Mouse (Mus musculus): ENCODE measurements at regions not wholly inside any gene's neighbourhood (a gene's known extent, or its start where the extent isn't known, plus 50 kb on each side); places are given as distances from the start of the nearest gene placed in this dataset.
A peak's percentile ranks its signal among the peaks of the same experiment; 100 is the strongest.
"Not testable (repeated sequence)": the region's sequence is repeated elsewhere in the genome, so short reads cannot be mapped to it uniquely, and the experiment has no call there.

DNA sequence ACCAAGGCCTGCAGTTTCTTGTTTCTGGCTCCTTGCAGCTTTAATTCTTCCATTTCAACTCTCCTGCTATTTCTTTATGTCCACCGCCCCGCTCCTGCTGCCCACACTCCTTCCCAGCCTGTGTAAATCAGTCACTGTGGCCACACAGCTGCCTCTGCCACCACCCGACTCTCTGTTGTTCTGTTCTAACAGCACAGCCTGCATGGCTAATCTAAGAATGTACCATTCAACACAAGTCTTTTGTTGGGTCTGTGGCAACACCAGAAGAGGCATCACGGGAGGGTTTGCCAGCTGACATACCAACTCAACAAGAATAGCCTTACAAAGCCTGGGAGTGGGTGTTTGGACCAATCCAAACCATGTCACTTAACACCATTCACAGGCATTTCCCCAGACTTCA is 264.9 kb upstream of the Pum3 start:
- peak in 1 of 2 experiments; percentile 9 for DNase-seq (ENCODE audit: low spot score in 2 of 2)

DNA sequence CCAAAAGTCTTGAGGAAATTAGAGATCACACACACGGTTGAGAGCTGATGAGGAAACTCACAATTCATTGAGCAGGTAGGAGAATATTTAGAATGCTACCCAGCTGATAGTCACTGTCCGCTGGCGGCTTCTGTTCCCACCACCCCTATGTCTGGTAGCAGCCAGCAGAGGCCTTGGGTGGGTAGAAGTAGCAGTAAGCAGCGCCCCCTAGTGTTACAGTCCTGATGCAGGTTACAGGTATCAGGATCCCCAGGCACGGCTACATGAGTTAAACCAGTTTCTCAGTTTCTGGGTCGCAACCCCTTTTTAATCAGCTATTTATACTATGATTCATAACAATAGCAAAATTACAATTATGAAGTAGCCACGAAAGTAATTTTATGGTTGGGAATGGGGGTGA is 264.1 kb upstream of the Pum3 start:
- no peak for DNase-seq (ENCODE audit: low spot score in 2 of 2)

DNA sequence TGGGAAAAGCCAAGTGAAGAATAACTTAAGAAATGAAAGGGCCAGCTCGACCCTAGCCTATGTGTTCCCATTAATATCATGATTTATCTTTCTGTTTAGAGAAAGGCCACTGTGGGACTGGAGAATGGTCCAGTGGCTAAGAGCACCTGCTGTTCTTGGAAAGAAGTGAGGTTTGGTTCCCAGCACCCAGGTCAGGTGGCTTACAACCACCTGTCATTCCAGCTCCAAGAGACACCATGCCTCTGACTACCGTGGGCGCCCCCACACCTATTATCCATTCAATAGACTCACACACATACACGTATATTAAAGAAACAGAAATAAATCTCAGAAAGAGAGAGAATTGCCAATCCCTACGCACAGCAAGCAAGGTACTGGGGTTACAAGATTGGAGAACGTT is 263.3 kb upstream of the Pum3 start:
- DNase-seq (ENCODE audit: low spot score in 2 of 2) = no peak

DNA sequence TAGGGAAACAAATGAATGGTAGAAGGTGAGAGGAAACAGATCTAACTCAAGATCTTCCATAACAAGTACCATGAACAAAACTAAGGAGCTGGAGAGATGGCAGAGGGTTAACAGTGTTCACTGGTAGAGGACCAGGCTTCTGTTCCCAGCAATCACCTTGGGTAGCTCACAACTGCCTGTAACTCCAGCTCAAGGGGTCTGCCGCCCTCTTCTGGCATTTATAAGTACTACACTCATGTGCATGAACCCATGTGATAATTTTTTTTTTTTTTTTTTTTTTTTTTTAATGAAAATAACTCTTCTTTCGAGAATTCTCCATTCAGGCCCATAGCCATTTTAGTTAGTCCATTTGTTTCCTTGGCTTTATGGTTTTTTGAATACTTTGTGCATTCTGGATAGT is 253.8 kb upstream of the Pum3 start:
- DNase-seq (ENCODE audit: low spot score in 2 of 2) = no peak

DNA sequence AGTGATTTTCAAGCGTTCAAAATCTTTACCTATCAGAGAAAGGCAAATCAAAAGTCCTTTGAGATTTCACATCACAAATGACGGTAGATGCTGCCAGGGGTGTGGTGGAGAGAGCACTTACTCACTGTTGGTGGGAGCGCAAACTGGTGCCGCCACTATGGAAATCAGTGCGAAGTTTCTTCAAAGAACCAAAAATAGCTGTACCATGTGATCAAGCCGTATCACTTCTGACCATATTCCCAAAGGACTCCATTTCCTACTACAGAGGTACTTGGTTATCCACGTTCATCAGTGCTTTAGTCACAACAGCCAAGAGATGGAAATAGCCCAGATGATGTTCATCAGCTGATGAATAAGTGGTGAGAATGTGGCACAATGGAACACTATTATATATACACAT is 249.8 kb upstream of the Pum3 start:
- DNase-seq (ENCODE audit: low spot score in 2 of 2) = no peak

DNA sequence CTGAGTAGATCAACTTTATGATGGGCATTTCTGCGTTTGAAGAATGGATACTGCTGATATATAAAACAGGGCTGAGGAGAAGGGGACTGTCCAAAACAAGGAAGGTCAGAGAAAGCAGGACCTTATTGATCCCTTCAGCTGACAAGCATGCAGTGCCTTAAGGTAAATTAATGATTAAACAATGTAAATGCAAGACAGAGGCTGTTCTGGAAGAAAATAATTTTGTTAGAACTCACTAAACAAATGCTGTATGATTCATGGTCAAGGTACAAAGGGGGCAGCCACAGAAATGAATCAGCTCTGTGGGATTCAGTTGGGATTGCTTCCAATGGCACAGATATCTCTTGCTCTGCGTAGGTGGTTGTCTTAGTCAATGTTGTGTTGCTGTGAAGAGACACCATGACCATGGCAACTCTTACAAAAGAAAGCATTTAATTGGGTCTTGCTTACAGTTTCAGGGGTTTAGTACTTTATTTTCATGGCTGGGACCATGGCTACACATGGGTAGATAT is 243.1 kb upstream of the Pum3 start:
- no peak for DNase-seq (ENCODE audit: low spot score in 2 of 2)

DNA sequence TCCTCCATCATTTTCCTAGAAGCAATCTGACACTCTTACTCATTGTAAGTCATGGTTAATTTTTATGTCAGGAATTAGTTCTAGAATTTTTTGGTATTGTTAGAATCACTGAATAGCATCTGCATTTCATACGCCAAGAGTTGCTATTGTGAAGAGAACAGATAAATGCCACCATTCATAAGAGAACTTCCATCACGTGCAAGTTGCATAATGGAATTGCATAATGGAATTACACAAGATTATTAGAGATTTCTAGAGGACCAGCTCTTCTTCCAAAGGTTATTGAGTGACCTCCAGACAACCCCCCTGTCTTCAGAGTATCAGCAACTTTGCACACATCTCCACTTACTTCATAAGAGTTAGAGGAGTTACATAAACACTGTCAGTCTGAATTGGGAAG is 233.7 kb upstream of the Pum3 start:
- DNase-seq (ENCODE audit: low spot score in 2 of 2) = no peak

DNA sequence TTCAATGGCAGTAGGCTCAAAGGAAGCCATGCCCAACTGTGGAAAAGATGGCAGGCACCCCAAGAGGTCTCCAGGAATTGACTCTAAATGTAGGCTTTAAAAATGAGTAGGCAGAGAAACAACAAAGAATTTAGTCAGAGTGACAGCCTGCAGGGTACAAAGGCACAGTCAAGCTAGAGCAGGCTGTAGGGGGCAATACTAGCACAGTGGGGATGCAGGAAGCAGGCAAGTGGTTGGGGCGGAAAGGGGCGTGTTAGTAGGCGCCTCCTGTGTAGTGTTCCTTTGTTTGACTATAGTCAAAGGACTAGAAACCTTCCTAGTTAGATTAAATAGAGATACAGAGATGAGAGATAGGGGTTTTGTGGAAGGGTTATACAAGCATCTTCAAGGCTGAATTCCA is 211.4 kb upstream of the Pum3 start:
- no peak for DNase-seq (ENCODE audit: low spot score in 2 of 2)

DNA sequence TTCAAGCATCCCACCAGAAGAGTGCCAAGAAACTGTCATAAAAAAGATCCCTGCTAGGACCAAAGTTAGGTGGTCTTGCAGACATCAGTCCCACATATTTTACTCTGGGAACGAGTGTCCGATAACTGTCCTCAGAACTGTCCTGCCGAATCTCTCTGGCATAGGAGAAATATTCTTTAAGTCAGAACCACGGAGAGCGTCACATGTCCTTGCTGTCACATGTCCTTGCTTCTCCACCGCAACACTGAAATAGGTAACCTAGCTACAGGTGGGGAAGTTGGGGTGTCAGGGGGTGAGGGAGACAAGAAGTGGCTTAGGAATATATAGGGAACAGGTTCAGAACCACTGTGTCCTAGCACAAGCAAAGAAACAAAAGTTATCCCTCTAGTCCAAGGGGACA is 203.5 kb upstream of the Pum3 start:
- no peak for DNase-seq (ENCODE audit: low spot score in 2 of 2)

DNA sequence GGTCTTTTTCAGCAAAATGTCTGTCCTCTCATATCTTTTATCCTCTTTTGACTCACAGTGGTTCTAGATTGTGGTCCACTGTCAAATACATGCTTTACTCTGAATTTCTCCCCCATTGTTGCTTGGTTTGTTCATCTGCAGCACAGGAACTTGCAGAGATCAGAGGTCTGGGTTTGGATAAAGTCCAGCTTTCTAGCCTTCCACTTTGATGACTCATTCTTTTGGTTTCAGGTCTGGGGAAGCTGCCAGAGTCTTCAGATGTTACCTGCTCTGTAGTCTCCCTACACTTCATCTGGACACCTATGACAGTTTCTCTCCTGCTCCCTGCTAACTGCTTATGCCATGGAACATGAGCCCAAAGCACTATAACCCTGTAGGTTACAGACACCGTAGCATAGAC is 198.0 kb upstream of the Pum3 start:
- no peak for DNase-seq (ENCODE audit: low spot score in 2 of 2)

DNA sequence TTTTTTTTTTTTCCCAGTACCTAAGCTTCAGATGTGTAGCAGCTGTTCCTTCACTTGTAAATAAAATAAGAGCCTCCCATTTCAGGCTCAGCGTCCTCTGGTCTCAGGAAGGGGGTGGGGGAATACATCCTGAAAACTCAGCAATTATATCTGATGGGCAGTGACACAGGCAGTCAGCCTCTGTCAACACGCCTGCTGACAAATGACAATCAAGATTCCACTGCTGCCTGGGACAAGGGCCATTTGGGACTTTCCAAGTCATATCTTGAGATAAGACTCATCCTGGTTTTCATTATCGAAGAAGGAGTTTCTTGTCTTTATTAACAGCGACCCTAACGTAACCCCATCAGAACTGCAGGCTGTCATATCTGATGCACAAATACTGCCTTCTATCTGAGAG is 187.9 kb upstream of the Pum3 start:
- DNase-seq (ENCODE audit: low spot score in 2 of 2) = no peak

DNA sequence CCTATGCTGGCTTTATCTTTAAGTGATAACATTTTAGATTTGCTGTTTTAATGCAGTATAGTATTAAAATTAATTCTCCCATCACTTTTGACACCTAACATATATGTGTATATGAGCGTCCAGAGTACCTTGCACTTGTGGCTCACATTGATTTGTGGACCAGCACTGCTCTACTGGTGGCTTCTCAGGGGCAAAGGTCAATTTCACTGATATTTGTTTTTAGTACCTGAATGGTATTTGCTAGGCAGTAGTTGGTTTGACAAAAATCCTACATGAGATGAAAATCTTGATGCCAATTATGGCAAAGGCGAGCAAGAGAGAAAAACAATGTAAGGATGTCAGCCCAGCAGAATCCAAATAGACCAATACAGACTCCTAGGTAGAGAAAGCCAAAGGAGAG is 177.3 kb upstream of the Pum3 start:
- no peak for DNase-seq (ENCODE audit: low spot score in 2 of 2)

DNA sequence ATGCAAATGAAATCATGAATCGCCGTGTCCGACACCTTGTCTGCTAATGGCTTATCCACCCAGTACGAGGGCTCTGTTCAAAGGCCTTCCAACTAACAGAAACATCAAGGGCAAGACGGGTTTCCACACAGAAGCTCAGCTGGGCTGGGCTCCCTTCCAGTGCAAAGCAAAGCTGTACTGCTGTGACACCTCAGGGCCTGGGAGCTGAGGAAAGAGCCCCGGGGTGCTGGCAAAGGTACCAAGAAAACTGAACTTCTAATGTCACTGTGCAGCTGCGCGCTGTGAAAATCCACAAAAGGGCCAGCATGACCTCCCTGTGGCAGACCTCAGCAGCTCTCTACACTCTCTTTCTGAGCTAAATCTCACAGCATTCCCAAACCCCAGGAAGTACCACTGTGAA is 173.7 kb upstream of the Pum3 start:
- DNase-seq (ENCODE audit: low spot score in 2 of 2) = no peak

DNA sequence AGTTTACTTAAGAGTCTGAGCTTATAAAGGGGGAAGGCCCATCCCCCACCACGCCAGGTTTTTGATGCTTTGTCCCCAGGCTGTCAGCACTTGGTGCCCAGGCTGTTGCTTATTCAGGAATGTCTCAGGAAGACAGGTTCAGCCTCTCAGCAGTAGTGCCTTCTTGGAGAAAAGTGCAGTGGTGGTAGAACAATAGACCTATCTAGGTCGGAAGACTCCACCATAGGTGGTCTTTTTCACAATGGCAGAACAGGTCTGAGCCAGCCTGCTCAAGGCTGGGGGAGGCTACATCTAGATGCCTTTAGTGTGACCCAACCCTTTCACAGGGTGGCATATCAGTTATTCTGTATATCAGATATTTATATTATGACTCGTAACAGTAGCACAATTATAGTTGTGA is 171.9 kb upstream of the Pum3 start:
- no peak for DNase-seq (ENCODE audit: low spot score in 2 of 2)

DNA sequence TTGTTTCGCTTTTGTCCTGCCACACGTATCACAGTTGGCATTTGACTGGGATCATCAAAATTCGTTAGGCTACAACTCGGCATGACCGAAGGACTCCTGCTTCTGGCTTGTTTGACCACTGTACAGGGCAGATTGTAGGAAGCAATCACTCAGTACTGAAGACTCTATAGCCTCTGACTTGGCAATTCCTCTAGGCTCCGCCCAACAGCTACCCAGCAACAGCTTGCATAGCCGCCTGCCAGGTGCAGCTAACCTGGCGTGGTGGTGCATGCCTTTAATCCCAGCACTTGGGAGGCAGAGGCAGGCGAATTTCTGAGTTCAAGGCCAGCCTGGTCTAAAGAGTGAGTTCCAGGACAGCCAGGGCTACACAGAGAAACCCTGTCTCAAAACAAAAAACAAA is 170.8 kb upstream of the Pum3 start:
- not testable (repeated sequence) for DNase-seq (ENCODE audit: low spot score in 2 of 2)

DNA sequence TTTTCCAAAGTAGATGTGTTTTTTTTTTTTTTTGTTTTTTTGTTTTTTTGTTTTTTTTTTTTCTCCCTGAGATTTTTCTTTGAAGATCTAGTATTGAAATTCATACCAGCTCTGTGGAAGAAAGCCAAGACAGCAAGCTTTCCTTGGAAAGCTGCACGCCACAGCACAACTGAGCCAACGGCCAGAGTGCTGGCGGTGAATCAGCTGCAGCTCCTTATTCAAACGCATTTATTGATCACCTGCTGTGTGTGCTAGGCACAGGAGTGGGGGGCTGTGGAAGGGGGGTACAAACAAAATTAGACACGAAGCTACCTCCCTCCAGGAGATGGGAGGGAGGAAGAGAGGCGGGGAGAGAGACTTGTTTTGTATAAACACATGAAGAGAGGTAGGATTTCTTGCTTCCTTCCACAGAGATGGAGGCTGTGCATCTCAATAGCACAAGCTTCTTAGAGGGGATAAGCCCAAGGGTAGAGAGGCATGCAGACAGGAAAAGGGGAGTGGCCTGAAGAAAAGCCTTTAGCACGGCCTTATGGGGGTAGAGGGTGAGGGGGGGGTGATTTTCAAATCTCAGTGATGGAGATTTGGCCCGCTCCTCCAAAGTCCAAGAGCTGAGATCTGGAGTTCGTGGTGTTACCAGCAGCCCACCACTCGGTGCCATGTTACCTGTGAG is 170.1 kb upstream of the Pum3 start:
- no peak for DNase-seq (ENCODE audit: low spot score in 2 of 2)

DNA sequence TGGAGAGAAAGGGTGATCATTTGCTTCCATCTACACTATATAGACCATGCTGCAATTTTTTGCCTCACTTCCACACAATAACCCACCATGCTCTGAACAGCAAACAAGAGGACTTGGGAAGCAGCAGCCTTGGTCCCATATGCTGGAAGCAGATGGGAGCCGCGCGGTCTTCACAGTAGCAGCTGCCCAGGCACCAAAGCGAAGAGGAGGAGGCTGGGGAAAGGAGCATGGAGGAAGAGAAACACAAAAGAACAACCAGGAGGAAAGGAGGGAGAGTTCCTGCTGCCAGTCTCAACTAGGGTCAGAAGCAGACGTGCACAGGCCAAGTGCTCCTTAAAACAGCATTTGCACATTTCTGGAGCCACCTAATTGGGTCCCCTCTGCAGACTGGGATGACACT is 168.7 kb upstream of the Pum3 start:
- DNase-seq (ENCODE audit: low spot score in 2 of 2) = no peak

DNA sequence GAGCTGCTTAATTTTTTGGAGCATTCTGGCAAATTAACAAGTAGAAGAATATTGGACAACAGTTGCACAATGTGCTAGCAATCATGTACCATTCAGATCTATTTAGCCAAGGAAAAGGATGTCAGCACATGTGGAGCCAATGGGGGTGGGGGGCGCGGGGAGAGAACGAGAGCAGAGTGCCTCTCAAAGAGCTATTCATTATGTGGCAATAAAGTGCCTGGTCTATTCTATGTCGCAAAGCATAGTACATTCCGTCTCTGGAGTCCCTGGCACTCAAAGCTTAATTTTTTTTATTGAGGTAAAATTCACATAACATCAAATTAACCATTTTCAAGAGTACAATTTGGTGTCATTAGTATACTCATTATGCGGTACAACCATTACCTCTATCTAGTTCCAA is 155.9 kb upstream of the Pum3 start:
- no peak for DNase-seq (ENCODE audit: low spot score in 2 of 2)

DNA sequence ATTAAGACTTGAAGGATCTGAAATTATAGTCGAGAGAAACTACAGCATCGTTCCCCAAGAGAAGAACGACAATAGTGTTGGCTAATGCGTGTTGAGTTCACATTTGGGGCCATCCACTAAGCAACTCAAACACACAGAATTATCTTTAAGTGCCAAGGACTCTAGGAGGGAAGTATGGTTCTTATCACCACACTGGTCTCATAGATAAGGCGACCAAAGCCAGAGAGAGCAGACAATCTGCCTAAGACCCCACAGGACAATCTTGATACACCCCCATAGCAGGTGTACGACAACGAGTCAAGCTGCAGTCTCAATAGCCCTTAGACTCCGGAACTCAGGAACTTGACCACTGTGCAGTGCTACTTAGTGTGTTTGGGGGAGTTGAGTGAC is 152.5 kb upstream of the Pum3 start:
- DNase-seq (ENCODE audit: low spot score in 2 of 2) = no peak

DNA sequence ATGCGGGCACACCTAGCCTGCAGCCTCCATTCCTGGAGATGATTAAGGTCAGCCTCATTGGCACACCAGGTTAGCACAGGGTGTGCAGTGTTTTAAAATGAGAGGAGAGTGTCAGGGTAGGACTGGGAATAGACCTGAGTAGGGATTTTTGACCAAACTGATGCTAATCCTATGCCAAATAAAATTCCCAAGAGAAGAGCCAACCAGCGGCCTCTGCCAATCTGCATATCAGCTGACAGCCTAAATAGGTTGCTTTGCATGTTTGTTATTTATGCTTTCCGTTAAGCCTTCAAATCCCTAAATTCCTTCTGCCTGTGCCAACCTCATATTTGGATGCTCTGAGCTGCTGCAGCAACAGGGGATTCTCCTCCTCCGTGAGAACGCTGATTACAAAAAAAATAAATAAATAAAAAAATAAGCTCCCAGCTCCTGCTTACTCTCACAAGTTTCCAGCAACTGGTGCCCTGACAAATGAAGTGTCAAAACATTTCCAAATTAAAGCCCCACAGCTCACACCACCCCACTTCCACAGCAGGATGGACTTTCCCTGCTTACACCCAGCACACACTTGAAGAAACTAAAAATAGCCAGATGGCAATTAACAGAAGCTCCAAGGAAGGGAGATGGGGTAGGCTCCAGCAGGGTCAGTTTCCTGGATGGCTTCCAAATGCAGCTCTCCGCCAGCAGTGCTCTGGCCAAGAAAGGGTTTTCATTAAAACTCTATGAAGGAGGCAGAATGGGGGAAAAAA is 151.9 kb upstream of the Pum3 start:
- peak in 1 of 2 experiments; percentile 16 for DNase-seq (ENCODE audit: low spot score in 2 of 2)

DNA sequence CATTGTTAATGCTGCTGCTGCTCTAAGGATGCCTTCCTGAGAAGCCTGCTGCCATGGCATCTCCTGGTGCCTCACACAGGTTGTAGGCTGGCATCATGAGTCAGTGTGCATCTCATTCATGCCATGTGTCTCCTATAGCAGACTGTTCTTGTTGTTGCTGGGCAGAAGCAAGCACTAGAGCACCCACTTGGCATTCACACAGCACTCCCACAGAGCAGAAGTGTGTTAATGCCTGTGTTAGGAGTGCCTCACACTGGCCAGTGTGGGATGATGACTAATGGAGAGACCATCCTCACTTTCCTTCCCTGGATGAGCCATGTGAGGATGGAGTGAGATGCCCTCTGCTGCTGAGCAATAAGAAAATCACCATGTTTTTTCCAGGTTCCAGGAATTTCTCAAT is 146.9 kb upstream of the Pum3 start:
- no peak for DNase-seq (ENCODE audit: low spot score in 2 of 2)

DNA sequence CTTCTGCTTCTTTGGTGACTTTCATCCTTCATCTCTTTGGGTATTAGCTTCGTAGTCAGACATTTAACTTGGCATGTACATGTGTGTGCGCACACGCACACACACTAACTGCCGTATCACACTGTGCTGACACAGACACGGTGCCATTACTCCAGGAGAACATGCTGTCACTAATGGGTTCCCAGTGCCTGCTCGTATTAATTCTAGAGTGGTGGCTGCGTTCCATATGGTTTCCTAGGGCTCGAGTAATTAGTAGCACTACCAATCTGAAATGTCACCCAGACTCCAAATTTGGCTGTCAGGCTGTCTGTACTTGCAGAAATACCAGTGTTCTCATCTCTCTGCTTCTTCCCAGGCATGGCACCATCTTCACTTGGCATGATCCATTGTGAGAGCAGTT is 137.3 kb upstream of the Pum3 start:
- DNase-seq (ENCODE audit: low spot score in 2 of 2) = no peak

DNA sequence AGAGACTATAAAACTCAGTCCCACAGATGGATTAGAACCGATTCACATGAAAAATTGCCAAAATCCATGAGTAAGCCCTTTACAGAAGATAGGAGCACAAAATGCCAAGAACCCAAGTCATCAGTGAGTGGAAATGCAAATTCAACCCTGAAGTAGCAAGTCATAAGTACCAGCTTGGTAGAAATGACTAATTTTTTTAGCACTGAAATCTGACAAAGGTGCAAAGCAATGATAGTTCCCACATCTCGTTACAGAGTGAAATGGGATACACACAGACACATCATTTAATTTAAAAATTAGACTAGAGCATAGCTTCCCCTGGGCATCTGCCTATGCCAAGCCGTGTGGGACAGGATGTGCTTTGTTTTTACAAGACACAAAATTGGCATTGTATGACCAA is 136.4 kb upstream of the Pum3 start:
- no peak for DNase-seq (ENCODE audit: low spot score in 2 of 2)

Data from gastrocnemius, postnatal 4 days (tissue).